Mouse (Mus musculus): ENCODE data around the gene Sco2. TPM values are rescaled to one million over a fixed set of nuclear protein-coding genes. Genes with fewer than 3 reads are reported as not detected.
A peak's percentile ranks its signal among the peaks of the same experiment; 100 is the strongest.

Sco2 gene
- 4.9 and 5.6 TPM in 2 replicates for polyA plus RNA-seq (2016; fragmentation: Nextera tagmentation; extraction: Ambion mirVana)

DNA sequence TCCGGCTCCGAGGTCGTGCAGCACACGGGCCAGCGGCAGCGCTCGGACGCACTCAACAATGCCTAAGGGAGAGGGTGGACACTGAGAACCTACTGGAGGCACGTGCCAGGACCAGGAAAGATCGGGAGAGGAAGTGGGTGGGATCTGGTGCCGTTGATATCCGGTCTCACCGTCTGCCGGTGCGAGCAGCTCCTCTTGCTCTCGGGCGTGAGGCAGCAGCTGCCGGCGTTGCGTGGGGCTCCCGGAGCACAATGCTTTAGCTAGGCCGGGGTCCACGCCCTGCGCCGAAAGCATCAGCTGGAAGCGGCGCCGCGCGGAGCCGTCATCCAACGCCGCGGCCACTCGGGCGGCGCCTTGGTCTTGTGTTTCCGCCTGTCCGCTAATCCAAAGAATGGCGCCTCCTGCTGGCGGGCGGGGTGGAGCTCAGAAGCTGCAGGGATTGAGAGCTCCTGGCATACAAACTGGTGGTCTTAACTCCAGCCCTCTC, at the start of gene Sco2:
Gene Sco2 (minus strand): TSS at position 85 of the 487 bp plus-strand sequence.
- peak; percentile 71 for ATAC-seq
- Histone ChIP-seq H3K4me3 (peak within 1 kb of the TSS; percentile 76), H3K4me2 (peak within 1 kb of the TSS; percentile 96), H3K27me3 (replicated peaks) (peaks cover 31% of the 10 kb centered on the region), H3K9ac (peak within 1 kb of the TSS; percentile 81), H3K4me1 (peaks cover 48% of the 10 kb centered on the region), H3K9me3 (replicated peaks) (no peaks in the 10 kb centered on the region), H3K36me3 (peaks cover 41% of the 10 kb centered on the region), H3K27ac (peak within 1 kb of the TSS; percentile 90)
- WGBS (ENCODE audit: insufficient replicate concordance) = 1% methylated on average over 42 of the region's 42 CpGs

DNA sequence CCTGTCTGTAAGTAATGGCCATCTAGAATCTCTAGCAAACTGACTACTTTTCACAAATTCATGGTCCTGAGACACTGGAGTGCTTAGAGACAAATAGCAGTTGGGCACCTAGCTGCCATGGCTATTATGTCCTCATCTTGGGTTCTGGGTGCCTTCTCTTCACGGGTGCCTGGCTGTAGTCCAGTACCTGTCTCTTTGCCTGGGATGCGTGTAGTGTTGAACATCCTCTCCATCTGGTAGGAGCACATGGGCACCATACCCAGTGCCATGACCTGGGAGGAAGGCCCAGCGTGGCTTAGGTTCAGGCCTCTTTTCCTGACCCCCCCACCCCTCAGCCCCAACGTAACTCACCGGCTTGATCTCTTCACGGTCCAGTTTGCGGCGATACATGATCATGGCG, 48.3 kb upstream of the Sco2 start:
- no peak overlapping the region for H3K27ac ChIP-seq
- H3K27me3 ChIP-seq (replicated peaks) = no peaks in the 10 kb centered on the region
- H3K4me2 ChIP-seq = no peak overlapping the region
- 89% methylated on average over 9 of the region's 9 CpGs for WGBS (ENCODE audit: insufficient replicate concordance)
- H3K4me3 ChIP-seq = no peak overlapping the region
- H3K36me3 ChIP-seq = peaks cover 45% of the 10 kb centered on the region
- peaks cover 14% of the 10 kb centered on the region for H3K4me1 ChIP-seq
- H3K9me3 ChIP-seq (replicated peaks) = no peaks in the 10 kb centered on the region
- H3K9ac ChIP-seq = no peak overlapping the region
- no peak for ATAC-seq

DNA sequence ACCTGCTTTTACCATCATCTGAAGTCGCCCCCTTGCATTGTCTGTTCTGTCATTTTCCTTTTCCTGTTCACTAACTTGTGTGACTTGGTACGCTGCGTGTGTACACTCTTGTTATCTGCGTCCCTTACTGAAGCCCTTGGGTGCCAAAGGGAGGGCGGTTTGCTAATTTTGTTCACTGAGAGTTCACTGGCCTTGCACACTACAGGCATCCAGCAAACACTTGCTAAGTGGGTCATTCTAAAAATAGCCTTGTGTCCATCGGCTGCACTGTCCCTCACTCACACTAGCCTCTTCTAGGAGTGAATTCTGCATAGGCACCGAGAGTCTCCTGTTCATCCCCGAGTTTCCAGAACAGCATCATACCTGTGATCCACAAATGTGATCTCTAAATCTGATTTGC, 41.6 kb upstream of the Sco2 start:
- H3K4me1 ChIP-seq = no peaks in the 10 kb centered on the region
- H3K36me3 ChIP-seq = peaks cover 29% of the 10 kb centered on the region
- H3K27ac ChIP-seq = no peak overlapping the region
- no peaks in the 10 kb centered on the region for H3K27me3 ChIP-seq (replicated peaks)
- no peak overlapping the region for H3K4me3 ChIP-seq
- no peaks in the 10 kb centered on the region for H3K9me3 ChIP-seq (replicated peaks)
- H3K4me2 ChIP-seq = no peak overlapping the region
- ATAC-seq = no peak
- WGBS (ENCODE audit: insufficient replicate concordance) = 73% methylated on average over 8 of the region's 8 CpGs
- no peak overlapping the region for H3K9ac ChIP-seq

DNA sequence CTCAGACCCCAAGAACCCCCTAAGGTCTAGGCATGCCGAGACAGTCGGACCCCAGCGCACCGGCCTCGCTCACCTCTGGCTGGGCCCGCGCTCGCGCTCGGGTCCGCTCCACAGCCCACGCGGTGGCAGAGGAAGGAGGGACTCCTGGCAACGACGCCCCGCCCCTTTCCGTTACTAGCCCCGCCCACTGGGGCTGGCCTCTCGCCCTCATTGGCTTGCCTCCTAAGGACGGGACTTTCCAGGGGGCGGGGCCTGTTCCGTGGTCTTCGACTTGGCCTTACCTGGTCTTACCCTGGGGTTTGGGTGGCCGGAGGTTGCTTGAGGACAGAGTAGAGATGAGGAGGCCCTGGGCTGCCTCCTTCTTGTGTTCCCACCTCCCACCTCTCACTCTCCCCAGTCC, 36.5 kb upstream of the Sco2 start, which contains the start of gene Syce3:
Gene Syce3 (minus strand): TSS at position 386 of the 400 bp plus-strand sequence.
- 71% methylated on average over 24 of the region's 24 CpGs for WGBS (ENCODE audit: insufficient replicate concordance)
- H3K9me3 ChIP-seq (replicated peaks) = 0 out of 2 replicates have a peak, but pooled peaks cover 5% of the 10 kb centered on the region
- no peaks in the 10 kb centered on the region for H3K36me3 ChIP-seq
- H3K4me2 ChIP-seq = no peak within 1 kb of the TSS
- H3K9ac ChIP-seq = no peak within 1 kb of the TSS
- no peaks in the 10 kb centered on the region for H3K27me3 ChIP-seq (replicated peaks)
- no peak within 1 kb of the TSS for H3K27ac ChIP-seq
- no peaks in the 10 kb centered on the region for H3K4me1 ChIP-seq
- peak; percentile 37 for ATAC-seq
- no peak within 1 kb of the TSS for H3K4me3 ChIP-seq

DNA sequence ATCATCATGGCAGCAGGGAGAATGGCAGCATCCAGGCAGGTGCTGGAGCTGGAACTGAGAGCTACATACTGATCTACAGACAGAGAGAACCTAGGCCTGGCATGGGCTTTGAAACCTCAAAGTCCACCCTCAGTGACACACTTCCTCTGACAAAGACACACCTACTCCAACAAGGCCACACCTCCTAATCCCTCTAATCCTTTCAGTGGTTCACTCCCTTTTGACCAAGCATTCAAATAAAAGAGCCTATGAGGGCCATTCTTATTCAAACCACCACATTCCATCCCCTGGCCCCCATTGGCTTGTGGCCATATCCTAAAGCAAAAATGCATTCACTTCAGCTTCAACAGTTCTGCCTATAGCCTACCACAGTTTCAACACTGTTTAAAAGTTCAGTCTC, 33.0 kb upstream of the Sco2 start:
- Histone ChIP-seq H3K4me1 (no peaks in the 10 kb centered on the region), H3K36me3 (no peaks in the 10 kb centered on the region), H3K9ac (no peak overlapping the region), H3K9me3 (replicated peaks) (0 out of 2 replicates have a peak, but pooled peaks cover 5% of the 10 kb centered on the region), H3K27me3 (replicated peaks) (no peaks in the 10 kb centered on the region), H3K4me3 (no peak overlapping the region), H3K4me2 (no peak overlapping the region), H3K27ac (no peak overlapping the region)
- no peak for ATAC-seq

DNA sequence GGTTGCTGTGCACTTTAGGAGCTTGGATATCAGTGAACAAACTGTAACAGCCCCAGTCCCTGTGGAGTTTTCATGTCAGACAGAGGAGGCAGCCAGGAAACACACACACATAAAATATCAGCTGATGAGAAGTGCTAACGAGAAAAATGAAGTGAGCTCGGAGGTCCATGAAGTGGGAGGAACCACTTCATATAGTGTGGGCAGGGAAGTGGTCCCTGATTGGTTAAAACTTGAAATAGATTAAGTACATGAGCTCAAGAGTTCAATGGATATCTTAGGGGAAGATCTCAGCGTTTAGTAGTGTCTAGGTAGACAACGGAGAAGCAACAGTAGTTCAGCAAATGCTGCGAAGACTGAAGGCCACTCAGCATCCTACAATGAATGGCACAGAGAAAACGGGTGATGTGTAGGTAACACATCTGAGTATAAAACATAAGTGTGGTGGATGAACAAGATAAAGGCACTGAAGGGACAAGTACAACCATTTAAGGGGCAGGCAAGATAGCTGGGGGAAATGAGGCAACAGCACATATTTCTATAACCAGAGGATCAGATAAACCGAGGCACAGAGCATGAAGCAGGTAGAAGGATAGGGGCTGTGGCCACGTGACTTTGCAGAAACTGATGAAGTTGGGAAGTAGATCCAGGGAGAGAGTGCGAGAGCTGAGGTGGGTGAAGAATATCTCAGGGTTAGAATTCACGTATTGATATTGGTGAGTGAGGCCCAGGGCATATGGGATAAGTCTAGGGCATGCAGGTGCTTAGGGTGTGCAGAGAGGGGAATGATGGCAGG, 31.4 kb upstream of the Sco2 start:
- Histone ChIP-seq H3K9ac (no peak overlapping the region), H3K4me1 (no peaks in the 10 kb centered on the region), H3K27ac (no peak overlapping the region), H3K4me3 (no peak overlapping the region), H3K27me3 (replicated peaks) (no peaks in the 10 kb centered on the region), H3K36me3 (no peaks in the 10 kb centered on the region), H3K4me2 (no peak overlapping the region), H3K9me3 (replicated peaks) (0 out of 2 replicates have a peak, but pooled peaks cover 5% of the 10 kb centered on the region)
- no peak for ATAC-seq
- WGBS (ENCODE audit: insufficient replicate concordance) = 59% methylated on average over 10 of the region's 10 CpGs

DNA sequence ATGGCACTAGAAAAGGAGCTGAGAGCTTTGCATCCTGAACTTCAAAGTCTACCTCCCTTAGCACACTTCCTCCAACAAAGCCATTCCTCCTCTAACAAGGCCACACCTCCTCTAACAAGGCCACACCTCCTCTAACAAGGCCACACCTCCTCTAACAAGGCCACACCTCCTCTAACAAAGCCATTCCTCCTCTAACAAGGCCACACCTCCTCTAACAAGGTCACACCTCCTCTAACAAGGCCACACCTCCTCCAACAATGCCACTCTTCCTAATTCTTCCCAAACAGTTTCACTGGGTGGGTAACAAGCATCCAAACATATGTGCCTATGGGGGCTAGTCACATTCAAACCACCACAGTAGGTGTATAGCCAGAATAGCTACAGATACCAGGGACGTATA, 28.8 kb upstream of the Sco2 start:
- H3K9ac ChIP-seq = no peak overlapping the region
- WGBS (ENCODE audit: insufficient replicate concordance) = 73% methylated on average over 1 of the region's 1 CpGs
- ATAC-seq = no peak
- H3K4me1 ChIP-seq = no peaks in the 10 kb centered on the region
- no peak overlapping the region for H3K4me2 ChIP-seq
- no peaks in the 10 kb centered on the region for H3K36me3 ChIP-seq
- H3K9me3 ChIP-seq (replicated peaks) = no peaks in the 10 kb centered on the region
- H3K27me3 ChIP-seq (replicated peaks) = no peaks in the 10 kb centered on the region
- no peak overlapping the region for H3K4me3 ChIP-seq
- H3K27ac ChIP-seq = no peak overlapping the region

DNA sequence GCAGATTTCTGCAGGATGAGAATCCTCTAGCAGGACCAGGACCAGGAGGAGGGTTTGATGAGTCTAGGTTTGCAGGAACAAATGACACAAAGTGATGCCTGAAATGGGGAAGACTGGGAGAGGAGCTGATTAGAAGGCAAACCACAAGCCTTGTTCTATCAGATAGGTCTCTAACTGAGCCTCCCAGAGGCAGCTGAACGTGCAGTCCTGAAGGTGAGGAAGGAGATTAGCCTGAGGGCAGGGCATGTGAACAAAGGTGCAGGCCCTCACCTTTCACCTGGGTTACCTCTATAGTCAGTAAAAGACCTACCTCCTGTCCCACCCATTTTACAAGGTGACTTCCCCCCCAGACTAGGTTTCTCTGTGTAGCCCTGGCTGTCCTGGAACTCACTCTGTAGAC, 26.1 kb upstream of the Sco2 start:
- Histone ChIP-seq H3K27ac (no peak overlapping the region), H3K27me3 (replicated peaks) (no peaks in the 10 kb centered on the region), H3K9me3 (replicated peaks) (no peaks in the 10 kb centered on the region), H3K9ac (no peak overlapping the region), H3K36me3 (no peaks in the 10 kb centered on the region), H3K4me1 (no peaks in the 10 kb centered on the region), H3K4me3 (no peak overlapping the region), H3K4me2 (no peak overlapping the region)
- WGBS (ENCODE audit: insufficient replicate concordance) = 6% methylated on average over 1 of the region's 1 CpGs
- ATAC-seq = no peak

DNA sequence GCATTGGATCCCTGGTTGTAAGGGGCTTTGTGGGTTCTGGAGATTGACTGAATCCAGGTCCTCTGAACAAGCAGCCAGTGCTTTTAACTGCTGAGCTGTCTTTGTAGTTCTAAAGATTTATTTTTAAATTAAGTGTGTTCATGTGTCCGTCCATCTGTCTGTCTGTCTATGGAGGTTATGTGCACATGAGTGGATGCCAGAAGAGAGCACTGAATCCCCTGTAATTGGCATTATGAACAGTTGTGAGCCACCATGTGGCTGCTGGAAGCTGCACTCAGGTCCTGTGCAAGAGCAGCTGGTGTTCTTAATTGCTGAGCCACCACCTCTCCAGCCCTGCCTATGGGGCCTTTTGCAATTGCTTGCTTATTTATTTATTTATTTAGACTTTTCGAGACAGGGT, 24.5 kb upstream of the Sco2 start:
- no peaks in the 10 kb centered on the region for H3K9me3 ChIP-seq (replicated peaks)
- H3K4me3 ChIP-seq = no peak overlapping the region
- H3K9ac ChIP-seq = no peak overlapping the region
- no peaks in the 10 kb centered on the region for H3K27me3 ChIP-seq (replicated peaks)
- 69% methylated on average over 2 of the region's 2 CpGs for WGBS (ENCODE audit: insufficient replicate concordance)
- no peak for ATAC-seq
- H3K4me2 ChIP-seq = no peak overlapping the region
- H3K27ac ChIP-seq = no peak overlapping the region
- no peaks in the 10 kb centered on the region for H3K36me3 ChIP-seq
- H3K4me1 ChIP-seq = no peaks in the 10 kb centered on the region

DNA sequence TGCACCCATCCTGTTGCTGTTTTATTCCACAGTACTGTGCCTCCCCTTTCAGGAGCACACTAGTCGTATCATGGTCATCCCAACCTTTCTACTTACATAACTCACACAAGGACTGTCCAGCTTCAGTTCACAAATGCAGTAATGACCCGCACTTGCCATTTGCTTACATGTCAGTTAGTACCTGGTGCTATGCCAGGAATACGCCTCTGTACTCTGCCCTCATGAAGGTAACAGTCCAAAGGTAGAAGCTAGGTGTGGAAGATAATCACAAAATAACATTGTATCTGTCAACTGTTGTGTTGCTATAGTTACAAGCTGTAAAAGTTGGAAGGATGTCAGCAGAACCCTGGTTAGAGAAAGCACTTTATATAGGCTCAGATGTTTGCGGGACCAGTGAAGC, 23.2 kb upstream of the Sco2 start:
- WGBS (ENCODE audit: insufficient replicate concordance) = 72% methylated on average over 4 of the region's 4 CpGs
- Histone ChIP-seq H3K9ac (no peak overlapping the region), H3K27ac (no peak overlapping the region), H3K36me3 (no peaks in the 10 kb centered on the region), H3K27me3 (replicated peaks) (peaks cover 10% of the 10 kb centered on the region; the same call in 1 of the 2 replicates), H3K9me3 (replicated peaks) (no peaks in the 10 kb centered on the region), H3K4me1 (no peaks in the 10 kb centered on the region), H3K4me2 (no peak overlapping the region), H3K4me3 (no peak overlapping the region)
- no peak for ATAC-seq

DNA sequence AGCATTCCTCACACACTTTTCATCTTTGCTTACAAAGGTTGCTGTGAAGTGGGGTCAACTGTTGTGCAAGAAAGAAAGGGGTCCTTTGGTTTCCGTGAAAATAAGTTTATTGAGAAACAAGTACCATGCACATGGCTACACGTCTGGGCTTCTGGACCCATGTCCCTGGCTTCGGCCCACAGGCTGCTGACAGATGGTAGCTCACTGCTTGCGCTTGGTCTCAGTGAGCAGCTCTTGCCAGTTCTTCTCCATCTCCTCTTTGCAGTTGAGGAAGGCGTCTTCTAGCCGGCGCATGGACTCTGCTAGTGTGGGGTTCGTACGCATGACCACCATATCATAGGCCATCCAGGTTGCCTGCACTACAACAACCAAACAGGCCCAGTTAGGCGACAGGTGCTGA, 16.4 kb upstream of the Sco2 start:
- ATAC-seq = no peak
- H3K9me3 ChIP-seq (replicated peaks) = no peaks in the 10 kb centered on the region
- H3K4me2 ChIP-seq = no peak overlapping the region
- WGBS (ENCODE audit: insufficient replicate concordance) = 83% methylated on average over 10 of the region's 10 CpGs
- H3K27me3 ChIP-seq (replicated peaks) = peaks cover 42% of the 10 kb centered on the region
- no peaks in the 10 kb centered on the region for H3K36me3 ChIP-seq
- H3K27ac ChIP-seq = no peak overlapping the region
- H3K4me1 ChIP-seq = no peaks in the 10 kb centered on the region
- H3K4me3 ChIP-seq = no peak overlapping the region
- H3K9ac ChIP-seq = no peak overlapping the region

DNA sequence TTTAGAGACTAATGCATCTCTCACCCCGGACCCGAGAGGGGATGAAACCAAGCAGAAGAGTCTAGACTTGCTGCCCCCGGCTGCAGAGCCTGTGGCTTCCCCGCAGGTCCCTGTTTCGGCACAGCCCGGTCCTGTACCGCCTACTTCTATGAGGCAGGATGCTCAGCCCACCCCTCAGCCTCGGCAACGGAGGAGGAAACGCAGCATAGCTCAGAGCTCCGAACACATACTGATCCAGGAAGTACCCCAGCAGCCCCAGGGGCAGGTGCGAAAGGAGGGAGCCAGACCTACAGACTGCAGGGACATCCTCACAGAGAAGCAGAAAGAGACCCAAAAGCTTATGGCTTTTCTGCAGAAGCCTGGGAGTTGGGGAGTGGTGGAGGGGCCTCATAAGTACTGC, 13.5 kb upstream of the Sco2 start:
- Histone ChIP-seq H3K4me2 (no peak overlapping the region), H3K27ac (no peak overlapping the region), H3K36me3 (no peaks in the 10 kb centered on the region), H3K9me3 (replicated peaks) (no peaks in the 10 kb centered on the region), H3K4me1 (no peaks in the 10 kb centered on the region), H3K27me3 (replicated peaks) (peaks cover 57% of the 10 kb centered on the region), H3K9ac (no peak overlapping the region), H3K4me3 (no peak overlapping the region)
- no peak for ATAC-seq
- 28% methylated on average over 12 of the region's 12 CpGs for WGBS (ENCODE audit: insufficient replicate concordance)
